Mouse (Mus musculus) liver, embryonic 14.5 days (tissue): ENCODE measurements around the gene Rab3d.

Experiments used
- CTCF ChIP-seq: IDR thresholded peaks from 2 replicates; pipeline ENCODE4 v1.5.1; 2016; ENCODE audit warnings: antibody characterized with exemption, low read depth, control low read depth
- EP300 ChIP-seq: IDR thresholded peaks from 2 replicates; pipeline ENCODE4 v1.6.1; 2016; ENCODE audit warnings: antibody characterized with exemption, low read depth

GRCm38 (mm10) chr9:21889229-21889628 is 28.8 kb downstream of the Rab3d start:
- TF ChIP-seq EP300, result no peak
- peak; percentile 53 for TF ChIP-seq CTCF
